Mouse (Mus musculus) right cerebral cortex, adult 18-20 months (tissue): ENCODE measurements at regions not wholly inside any gene's neighbourhood (a gene's known extent, or its start where the extent isn't known, plus 50 kb on each side); places are given as distances from the start of the nearest gene placed in this dataset.
A peak's percentile ranks its signal among the peaks of the same experiment; 100 is the strongest.

Source experiments
- DNase-seq: peaks from one replicate; pipeline ENCODE4 v3.0.0; 2022; ENCODE audit warnings: mixed read lengths

DNA sequence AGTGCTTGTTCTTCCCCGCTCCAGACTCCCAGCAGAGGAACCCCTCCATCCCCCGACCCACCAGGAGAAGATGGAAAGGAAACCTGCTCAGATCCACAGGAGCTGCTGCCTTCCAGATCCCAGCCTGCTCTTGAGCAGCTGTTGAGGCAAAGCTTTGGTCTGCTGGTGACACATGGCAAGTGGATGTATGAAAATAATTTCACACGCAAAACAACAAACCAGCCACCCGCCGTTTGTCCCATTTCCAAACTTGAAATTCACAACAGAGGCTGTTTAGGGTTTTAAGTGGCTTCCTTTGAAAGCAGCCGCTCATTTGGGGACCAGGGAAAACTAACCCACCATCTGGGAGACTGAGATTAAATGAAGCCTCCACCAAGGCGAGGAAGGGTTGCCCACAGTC, 220.8 kb upstream of the Zdhhc25 start:
- no peak for DNase-seq

DNA sequence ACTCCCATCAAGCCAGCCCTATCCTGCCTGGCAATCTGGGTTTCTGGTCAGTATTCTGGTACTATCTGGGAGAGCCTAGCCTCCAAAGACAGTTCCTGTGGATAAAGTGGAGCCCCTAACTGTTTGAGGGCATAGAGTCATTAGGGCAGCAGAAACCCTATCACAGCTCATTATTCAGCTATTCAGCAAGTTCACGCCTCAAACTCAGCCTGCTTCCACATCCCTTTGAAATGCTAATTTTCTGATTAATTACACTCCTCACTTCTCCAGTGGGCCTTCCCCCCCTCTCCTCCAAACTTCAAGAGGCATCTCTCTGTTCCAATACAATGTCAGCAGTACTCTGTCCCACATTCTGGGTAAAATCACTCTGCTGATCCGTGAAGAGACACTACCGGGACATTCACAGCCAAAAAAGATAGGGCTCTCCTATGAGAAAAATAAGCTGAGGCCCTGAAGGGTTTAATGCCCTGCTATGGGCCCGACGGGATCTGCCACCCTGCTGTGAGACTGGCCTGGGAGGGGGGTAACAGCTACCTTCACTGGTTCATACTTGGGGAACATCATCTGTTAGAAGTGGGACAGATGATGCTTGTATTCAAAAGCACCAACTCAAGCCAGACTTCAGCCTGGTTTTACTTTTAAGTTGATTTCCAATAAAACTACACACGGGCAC, 220.0 kb upstream of the Zdhhc25 start:
- no peak for DNase-seq

DNA sequence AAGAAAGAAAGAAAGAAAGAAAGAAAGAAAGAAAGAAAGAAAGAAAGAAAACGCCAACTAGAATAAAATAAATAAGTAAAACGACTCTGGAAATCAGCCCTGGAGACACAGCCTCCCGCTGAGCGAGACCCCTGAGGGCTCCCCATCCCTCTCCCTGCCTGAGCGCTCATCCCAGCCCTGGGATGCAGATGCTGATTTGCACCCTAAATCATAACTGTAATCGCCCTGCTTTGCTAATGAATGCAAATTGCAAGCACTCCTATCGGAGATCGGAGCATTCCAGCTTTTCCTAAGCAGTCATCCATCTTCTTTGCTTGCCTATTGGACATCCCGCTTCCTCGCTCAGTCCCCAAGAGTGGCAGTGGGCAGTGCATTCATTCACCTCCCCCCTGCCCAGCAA, 218.7 kb upstream of the Zdhhc25 start:
- DNase-seq: no peak

DNA sequence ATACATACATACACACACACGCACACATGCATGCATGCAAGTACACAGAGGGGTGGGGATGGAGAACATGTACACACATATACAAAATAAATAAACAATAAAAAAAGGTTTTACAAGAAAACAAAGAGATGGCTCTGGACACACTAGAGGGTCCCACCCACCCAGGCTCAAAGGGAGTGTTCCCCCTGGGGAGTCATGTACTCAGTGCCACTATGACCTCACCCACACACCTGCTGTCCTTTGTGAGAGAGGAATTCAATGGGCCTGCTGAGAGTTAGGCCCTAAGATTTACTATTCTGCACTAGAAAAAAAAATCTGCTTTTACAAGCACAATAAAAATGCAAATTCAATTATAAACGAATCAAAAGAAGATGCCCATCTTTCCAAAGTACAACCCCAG, 214.2 kb upstream of the Zdhhc25 start:
- DNase-seq: no peak

DNA sequence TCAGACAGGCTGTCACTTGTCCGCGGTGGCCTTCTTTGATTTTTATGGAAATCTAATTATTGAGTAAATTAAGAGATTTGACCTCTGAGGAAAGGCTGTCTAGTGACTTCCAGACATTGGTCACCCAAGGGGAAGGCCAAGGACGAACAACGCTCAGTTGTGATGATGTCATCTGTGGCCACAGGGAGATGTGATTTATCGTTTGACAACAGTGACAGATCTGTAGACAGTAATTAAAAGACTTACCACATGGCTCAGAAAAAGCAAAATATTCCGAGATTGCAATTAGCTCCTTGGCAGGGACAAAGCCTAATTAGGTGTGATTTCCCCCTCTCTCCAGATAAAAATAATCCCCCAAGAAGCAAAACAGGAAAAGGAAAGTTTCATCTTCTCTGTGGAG, 213.4 kb upstream of the Zdhhc25 start:
- no peak for DNase-seq

DNA sequence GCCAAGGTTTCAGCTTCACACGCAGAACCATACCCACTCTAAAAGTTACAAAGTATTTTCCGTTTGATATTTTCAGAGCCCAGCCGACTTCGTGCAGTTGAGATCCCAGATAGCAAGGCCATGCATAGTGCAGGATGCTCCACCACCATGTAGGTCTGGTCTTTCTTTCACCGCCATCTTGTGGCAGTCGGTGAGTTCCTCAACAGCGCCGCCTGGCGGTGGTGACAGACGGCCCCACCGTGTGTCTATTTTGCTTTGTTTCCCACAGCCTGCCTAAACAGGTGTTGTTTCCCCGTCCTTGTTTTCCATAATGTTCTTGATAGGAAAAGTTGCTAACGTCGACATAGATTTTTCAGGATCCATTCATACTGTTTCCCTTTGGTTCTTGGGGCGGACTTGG, 208.3 kb upstream of the Zdhhc25 start:
- no peak for DNase-seq

DNA sequence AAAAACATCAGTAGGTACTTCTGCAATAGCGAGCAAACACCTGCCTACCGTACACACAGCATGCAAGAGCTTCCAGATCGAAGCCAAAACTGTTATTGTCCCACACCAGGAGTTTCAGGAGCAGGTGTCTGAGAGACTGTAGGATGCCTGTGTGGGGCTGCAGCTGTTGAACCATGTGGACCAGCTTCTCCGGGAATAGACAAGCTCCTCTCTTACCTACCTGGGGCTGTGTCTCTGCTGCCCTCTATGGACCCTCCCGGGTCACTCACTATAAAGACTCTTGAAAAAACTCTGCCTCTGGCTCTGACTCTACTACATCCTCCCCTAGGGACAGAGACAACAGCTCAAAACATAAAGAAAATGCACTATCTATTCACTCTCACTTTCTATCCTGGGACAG, 201.0 kb upstream of the Zdhhc25 start:
- DNase-seq: no peak

DNA sequence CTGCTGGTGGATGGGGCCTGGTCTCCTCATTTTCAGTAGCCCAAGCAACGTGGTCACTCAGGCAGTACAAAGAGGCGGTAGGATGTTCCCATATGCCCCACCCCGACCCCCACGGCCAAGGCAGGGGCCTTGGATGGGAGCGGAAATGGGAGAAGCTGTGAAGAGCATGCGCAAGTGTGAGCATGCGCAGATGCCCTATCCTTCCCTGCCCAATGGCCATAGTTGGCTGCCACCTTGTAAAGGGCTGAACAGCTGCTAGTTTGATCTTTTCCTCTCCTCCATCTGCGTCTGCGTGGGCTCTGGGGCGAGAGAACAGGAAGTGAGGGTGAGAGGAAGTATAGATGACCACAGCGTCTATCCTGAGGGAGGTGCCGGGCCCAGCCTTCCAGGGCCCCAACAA, 200.1 kb upstream of the Zdhhc25 start:
- no peak for DNase-seq

DNA sequence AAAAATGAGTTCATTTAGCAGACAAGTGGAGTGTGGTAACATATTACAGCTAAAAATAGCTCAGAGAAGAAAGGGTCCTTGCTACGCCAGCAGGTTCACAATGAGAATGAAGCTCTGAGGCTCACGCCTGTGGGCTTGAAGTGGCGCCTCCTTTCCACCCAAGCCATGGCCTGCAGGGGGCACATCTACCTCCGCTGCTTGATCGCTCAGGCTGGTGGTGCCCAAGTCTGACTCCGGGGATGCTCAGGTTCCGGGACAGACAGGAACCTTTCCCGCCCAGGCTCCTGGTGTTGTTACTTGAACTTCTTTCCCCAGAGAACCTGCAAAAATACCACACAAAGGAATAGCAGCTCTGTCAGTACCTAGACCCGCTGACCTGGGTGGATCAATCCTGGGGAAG, 199.3 kb upstream of the Zdhhc25 start:
- DNase-seq: no peak

DNA sequence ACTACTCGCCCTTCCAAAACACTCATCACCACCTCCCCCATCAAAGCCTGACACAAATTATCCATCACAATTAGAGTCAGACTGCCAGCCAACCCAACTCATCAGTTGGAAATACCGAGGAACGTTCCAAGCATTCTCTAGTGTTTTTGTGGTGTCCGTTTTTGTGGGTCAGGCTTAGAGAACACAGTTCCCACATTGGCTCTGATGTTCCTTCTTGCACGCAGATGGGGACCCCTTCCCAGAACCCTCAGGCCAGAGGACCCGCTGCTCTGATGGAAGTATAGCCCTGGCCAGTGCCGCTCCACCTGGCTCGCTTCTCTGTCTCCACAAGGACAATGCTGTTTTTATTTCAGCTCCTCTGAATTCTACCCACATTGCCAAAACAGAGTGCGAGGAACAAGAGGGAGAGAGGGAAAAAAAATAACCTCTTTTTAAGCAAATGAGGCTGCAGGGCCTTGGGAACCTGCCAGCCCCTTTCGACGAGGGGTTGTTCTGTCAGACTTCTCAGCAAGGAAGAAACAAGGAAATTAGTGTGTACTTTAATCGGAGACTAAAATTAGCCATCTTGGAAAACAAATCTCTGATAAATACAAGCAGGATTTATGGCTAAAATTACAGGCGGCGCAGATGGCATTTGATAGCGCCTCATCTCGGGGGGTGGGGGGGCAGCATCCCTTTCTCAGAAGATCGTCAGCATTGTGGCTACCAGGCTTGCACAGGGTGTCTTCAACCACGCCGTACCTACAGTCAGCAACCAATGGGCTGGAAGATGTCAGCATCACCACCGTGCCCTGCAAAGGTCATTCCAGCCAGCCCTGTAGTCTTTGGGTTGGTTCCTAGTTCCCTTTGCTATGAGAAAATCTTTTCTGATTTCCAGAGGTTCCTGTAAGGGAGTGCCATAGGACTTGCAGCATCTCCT, 191.4 kb upstream of the Zdhhc25 start:
- peak; percentile 51 for DNase-seq

DNA sequence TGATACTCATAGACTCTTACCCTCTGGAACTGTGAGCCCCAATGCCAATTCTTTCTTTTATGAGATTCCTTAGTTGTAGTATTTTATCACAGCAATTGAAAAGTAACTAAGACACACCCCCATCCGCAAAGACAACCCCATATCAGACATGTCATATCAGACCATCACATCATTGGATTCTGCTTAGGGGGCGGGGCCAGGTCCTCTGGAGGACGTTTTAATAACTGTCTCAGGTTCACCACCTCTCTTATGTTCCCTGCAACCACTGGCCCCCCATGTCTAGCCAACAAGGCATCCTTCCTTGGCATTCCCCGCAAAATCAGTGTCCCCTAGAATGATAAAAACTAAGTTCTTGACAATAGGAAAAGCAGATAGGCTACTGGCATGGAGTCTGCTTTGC, 185.9 kb upstream of the Zdhhc25 start:
- no peak for DNase-seq

DNA sequence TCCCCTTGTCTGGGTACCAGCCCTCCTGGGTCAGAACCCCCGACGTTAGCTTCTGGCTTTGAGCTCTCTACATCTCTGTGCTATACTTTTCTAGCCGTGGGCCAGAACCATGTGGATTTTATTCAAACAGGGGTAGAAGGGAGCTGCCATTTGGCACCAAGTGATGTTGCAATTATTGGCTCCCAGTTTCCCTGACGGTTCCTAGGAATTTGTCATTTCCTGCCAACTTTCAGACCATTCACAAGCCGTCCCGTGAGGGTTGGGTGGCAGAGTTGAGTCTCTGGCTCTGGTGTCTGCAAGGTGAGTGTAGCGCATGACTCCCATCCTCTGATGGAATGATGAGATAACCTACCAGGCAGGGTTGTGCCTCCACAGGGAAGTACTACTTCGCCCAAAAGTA, 181.2 kb upstream of the Zdhhc25 start:
- no peak for DNase-seq

DNA sequence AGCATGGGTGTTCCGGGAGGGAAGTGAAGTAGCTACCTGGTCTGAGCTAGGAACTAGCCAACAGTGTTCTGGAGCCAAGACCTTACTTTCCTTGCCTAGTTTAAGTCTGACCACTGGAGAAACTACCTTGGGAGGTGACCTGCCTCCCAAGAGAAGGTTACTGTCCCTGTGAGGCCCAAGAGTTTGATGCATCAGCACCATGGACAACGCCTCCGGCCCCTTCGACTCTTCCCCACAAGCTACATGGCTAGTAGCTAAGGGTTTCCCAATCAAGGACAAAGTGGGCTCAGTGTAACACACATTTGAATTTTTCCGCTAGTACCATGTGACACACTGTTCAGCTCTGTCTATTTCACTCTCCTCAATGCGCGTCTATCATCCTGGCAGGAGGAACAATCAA, 171.7 kb upstream of the Zdhhc25 start:
- DNase-seq: no peak

DNA sequence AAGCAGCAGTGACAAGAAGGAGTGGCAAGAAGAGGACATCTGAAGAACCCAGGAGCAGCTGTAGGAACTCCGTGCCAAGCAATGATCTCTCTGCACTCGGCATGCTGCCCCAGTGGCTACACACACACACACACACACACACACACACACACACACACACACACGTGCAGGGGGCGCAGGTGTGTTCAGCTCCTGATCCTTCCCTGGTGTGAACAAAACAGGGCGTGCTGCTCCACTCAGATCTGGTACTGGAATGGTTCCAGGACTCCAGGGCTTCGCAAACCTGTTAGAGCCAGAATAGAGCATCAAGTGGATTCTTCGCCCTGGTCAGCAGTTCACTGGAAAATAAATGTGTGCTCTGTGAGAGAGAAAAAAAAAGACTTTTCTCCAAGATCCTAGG, 169.2 kb upstream of the Zdhhc25 start:
- DNase-seq: no peak

DNA sequence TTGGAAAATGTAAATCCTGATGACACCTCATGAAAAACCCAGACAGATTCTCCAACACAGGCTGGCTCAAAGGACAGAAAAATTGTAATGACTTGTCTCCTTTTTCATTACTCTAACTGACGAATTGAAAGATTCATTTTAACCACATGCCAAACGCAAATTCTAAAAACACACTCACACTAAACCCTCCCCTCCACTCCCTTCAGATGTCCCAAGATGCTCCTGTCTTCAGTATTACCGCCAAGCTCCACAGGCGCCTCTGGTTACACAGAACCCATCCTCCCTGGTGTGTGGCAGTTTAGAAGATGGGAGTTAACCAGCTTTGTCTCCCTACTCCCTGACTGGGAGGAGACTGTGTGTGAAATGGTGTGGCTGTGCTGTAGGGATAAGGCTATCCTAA, 151.8 kb upstream of the Zdhhc25 start:
- no peak for DNase-seq

DNA sequence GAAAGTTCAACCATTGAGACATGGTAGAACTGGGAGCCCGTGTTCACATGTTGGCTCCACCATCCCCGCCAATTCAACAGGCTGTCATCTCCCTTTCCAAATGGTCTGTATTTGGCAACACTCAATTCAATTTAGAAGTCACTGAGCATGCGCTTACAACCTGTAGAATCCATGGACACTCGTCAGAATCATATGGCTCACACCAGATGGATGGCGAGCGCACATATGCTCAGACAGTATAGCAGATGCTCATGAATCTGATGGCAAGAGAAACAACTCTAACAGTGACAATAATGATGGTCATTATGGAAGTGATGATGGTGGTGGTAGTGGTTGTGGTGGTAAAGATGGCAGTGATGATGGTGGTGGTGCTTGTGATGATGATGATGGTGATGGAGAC, 148.9 kb upstream of the Zdhhc25 start:
- DNase-seq: no peak

DNA sequence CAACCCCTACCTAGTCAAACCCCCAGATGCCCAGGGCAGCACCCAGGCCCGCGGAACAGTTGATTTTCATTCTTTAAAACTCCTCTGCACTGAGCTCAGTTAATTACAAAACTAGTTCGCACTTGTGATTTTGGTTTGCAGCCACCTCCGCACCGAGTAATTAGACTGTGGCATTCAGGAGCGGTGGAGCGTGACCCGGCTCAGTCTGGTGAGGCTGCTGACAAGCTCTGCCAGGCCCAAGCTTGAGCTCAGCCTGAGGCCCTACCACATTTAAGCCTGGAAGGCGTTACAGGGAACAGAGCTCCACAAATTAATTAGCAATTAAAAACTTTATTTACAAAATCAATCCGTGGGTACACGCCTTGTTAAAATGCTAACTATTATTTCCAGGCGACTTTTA, 132.0 kb upstream of the Zdhhc25 start:
- DNase-seq: peak; percentile 49

DNA sequence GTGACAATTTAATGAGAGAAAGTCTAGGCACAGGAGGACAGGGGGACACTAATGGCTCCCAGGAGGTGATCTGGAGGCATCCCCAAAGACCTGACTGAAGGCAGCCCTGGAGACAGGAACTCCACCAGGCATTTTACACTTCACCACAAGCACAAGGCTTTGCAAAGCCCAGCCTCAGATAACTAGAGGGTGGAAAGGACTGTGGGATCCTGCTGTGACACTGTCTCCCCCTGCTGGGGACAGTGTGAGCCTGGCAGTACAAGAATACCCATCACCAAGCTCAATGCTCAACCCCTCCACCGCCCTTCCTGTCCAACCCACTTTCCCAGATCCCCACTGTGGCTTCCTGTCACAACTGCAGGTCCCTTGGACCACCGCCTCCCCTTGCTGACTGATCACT, 131.3 kb upstream of the Zdhhc25 start:
- peak; percentile 70 for DNase-seq

DNA sequence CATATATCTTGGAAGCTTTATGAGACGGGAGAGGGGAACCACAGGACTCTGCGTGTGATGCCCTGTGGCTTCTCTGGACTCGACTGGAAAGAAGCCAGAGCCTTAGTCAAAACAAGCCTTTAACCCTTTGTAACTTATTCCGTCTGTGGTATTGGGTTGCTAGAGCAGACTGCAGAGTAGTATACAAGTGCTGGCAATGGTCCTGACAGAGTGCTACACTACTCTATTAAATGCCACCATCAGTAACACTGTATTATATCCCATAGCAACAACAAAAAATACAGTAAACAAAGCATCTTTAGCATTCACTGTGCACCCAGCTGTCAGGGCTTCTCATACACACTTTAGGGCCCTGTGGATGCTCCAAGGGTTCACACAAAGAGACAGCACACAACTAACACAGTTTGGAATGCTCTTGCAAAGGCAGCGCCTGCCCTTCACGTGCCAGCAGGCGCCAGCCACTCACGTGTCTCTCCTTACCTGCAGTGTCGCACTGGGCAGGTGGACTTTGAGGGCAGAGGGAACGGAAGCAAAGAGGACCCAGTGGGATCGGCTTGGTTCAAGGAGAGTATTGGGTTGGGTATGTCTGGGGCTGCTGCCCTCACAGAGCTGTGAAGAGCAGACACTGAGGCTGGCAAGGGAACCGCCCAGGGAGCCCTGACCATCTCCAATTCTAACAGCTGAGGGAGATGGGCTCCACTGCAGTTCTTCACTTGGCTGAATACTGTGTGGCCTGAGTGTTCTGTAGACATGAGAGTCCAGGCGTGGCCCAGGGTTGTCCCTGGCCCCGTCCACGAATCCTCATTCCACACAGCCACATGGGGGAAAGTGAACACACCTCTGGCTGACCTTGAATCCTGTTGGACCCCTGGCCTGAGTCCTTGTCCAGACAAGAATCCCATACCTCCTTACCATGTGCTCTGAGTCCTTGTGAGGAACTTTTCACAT, 130.3 kb upstream of the Zdhhc25 start:
- DNase-seq: no peak

DNA sequence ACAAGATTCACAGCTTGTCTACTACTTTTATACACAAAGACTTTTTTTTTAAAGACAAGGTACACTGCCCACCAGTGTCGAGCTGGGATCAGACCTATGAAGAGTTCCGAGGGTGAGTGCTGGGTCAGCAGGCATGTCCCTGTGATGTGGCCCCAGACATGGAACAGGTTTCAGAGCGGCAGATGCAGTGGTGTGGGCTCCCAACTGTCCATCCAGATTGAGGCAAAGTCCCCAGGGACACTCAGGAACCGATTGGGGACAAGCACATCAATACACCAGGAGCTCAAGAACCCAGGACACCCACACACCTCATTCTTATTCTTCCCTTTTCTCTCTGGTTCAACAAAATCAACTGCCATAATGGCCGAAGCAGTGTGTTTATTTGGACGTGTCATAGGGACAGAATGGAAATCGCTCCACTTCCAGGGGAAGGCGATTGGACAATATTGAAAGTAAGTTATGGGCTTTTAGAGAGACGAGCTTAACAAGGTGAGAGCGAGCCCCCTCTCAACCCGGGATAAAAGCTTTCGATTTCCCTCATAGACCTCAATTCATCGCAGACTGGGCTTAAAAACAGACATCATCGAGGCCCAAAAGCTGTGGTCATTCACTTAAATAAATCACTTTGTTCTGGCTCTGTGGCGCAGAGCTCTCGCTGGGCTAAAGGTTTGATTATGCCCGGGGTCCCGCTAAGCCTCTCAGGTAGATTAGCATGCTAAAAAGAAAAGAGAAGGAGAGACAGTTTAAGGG, 127.6 kb upstream of the Zdhhc25 start:
- no peak for DNase-seq

DNA sequence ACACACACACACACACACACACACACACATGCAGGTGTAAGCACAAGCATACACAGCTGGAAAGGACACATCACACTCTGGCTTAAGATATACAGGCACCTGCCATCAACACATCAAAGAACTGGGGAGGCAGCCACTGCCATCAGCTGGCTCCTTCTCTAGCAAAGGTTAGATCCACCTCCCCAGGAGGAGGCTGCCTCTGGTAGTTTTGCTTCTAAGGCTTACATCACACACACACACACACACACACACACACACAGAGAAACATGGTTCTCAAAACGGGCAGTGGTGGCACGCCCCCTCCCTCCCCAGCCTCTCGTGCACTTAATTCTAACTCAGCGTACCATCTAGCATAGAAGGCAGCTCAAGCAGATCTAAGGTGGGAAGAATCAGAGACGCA, 126.9 kb upstream of the Zdhhc25 start:
- DNase-seq: no peak

DNA sequence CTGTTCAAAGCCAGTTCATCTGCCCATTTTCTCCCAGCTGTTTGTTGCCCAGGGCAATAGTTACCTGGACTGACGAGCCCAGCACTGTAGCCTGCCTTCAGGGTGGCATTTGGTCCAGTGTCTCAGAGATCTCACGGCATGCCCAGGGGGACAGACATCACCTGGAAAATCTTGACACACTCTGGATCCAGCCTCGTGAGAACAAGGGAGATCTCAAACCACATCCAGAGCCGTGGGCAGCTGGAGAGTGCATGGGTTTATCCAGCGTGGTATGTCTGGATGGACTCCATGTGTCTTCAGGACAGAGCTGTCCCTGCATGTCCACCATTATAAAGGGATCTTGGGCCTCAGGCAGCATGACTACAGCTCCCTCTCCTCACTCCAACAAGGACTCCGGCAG, 116.6 kb upstream of the Zdhhc25 start:
- DNase-seq: no peak

DNA sequence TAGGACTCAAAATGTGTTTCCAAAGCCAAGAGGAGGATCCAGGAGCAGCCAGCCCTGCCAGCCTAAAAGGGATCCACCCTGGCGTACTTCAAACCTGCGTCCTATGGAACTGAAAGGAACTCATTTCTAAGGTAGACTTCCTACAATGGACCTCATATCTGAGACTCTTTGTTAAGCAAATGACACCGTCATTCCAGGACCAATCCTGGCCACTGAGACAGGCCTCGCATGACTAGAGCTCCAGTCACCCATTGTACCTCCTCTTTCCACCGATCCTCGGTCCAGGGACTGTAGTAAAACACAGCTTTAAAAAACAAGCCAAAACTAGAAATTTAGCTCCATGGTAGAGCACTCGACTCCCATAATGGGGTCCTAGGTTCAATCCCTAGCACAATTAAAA, 110.4 kb upstream of the Zdhhc25 start:
- DNase-seq: no peak
